Mouse (Mus musculus) CH12.LX (cell line): ENCODE results near the gene Ccdc142.

Experiments used
- BHLHE40 ChIP-seq: IDR thresholded peaks from 2 replicates; pipeline ENCODE4 v1.6.1; 2011; ENCODE audit warnings: mild to moderate bottlenecking, low read depth, low read length, improper control_type of control experiment
- CTCF ChIP-seq, 2 experiments: IDR thresholded peaks in 1 of 2; conservative IDR thresholded peaks in 1 of 2; 2 replicates each; pipeline ENCODE4 v1.5.1; 2011 to 2012; ENCODE audit warnings: low read depth in 2 of 2, low read length in 2 of 2, improper control_type of control experiment in 1 of 2, inconsistent platforms in 1 of 2, mild to moderate bottlenecking in 1 of 2, moderate library complexity in 1 of 2
- ELF1 ChIP-seq: IDR thresholded peaks from 2 replicates; pipeline ENCODE4 v1.6.1; 2014; ENCODE audit warnings: low read depth, mild to moderate bottlenecking, inconsistent platforms, low read length, improper control_type of control experiment
- EP300 ChIP-seq: IDR thresholded peaks from 2 replicates; pipeline ENCODE4 v1.6.1; 2011; ENCODE audit warnings: low read length, improper control_type of control experiment
- ETS1 ChIP-seq: conservative IDR thresholded peaks from 2 replicates; pipeline ENCODE4 v1.6.1; 2012; ENCODE audit warnings: low read depth, mild to moderate bottlenecking, inconsistent platforms, low read length, improper control_type of control experiment, moderate library complexity
- GABPA ChIP-seq: IDR thresholded peaks from 2 replicates; pipeline ENCODE4 v1.6.1; 2012; ENCODE audit warnings: low read depth, low read length, improper control_type of control experiment, inconsistent platforms; ENCODE audit not compliant: insufficient replicate concordance
- MAZ ChIP-seq: IDR thresholded peaks from 2 replicates; pipeline ENCODE4 v1.6.1; 2012; ENCODE audit warnings: low read depth, mild to moderate bottlenecking, inconsistent platforms, low read length, improper control_type of control experiment, moderate library complexity
- POLR2A ChIP-seq: IDR thresholded peaks from 2 replicates; pipeline ENCODE4 v1.6.1; 2011; ENCODE audit warnings: low read depth, mild to moderate bottlenecking, improper control_type of control experiment, low read length
- SIN3A ChIP-seq: IDR thresholded peaks from 2 replicates; pipeline ENCODE4 v1.6.1; 2012; ENCODE audit warnings: low read length, improper control_type of control experiment, inconsistent platforms
- SMC3 ChIP-seq: IDR thresholded peaks from 2 replicates; pipeline ENCODE4 v1.6.1; 2011; ENCODE audit warnings: low read depth, low read length, improper control_type of control experiment
- UBTF ChIP-seq: IDR thresholded peaks from 2 replicates; pipeline ENCODE4 v1.6.1; 2012; ENCODE audit warnings: low read depth, mild to moderate bottlenecking, inconsistent platforms, low read length, improper control_type of control experiment, moderate library complexity
- ZKSCAN1 ChIP-seq: IDR thresholded peaks from 2 replicates; pipeline ENCODE4 v1.6.1; 2012; ENCODE audit warnings: low read depth, inconsistent platforms, low read length, improper control_type of control experiment, borderline replicate concordance

GRCm38 (mm10) chr6:83135571-83136161 is 34.3 kb downstream of the Ccdc142 start:
- TF ChIP-seq CTCF (conservative IDR thresholded peaks at IDR 0.05 in 1 of 2, IDR thresholded peaks at IDR 0.05 in 1 of 2; ENCODE audit: low read depth in 2 of 2, low read length in 2 of 2): no peak
- TF ChIP-seq SMC3: no peak
- no peak for TF ChIP-seq SIN3A
- TF ChIP-seq ELF1: no peak
- TF ChIP-seq EP300: no peak
- TF ChIP-seq MAZ: no peak
- TF ChIP-seq POLR2A: no peak
- TF ChIP-seq GABPA: no peak
- no peak for TF ChIP-seq UBTF
- no peak for TF ChIP-seq ZKSCAN1
- no peak for TF ChIP-seq ETS1
- no peak for TF ChIP-seq BHLHE40
